Mouse (Mus musculus): ENCODE results near the gene Gm17018. TPM values are rescaled to one million over a fixed set of nuclear protein-coding genes. Genes with fewer than 3 reads are reported as not detected.

Gene Gm17018
- polyA plus RNA-seq, 1 experiment from 2014 or later = 30.4 TPM

GRCm38 (mm10) chr19:45596019-45596418 is 35.6 kb downstream of the Gm17018 start:
- Histone ChIP-seq H3K27ac (replicated peaks) (no peak overlapping the region), H3K4me2 (replicated peaks; ENCODE audit: low read depth) (no peak overlapping the region), H3K36me3 (ENCODE audit: control insufficient read depth, insufficient read depth, low read length) (no peaks in the 10 kb centered on the region), H3K4me1 (replicated peaks; ENCODE audit: control insufficient read depth, insufficient read depth) (no peaks in the 10 kb centered on the region), H3K9ac (ENCODE audit: low read length) (no peak overlapping the region), H3K4me3 (ENCODE audit: low read depth, low read length) (no peak overlapping the region), H3K9me3 (ENCODE audit: control insufficient read depth, low read length) (no peaks in the 10 kb centered on the region), H3K27me3 (ENCODE audit: control insufficient read depth, insufficient read depth, low read length) (no peaks in the 10 kb centered on the region)
- no peak for ATAC-seq (ENCODE audit: low FRiP score, low TSS enrichment)
- 63% methylated on average over 7 of the region's 7 CpGs for WGBS
- no peak for DNase-seq (ENCODE audit: low spot score)
- no peak for TF ChIP-seq CTCF (IDR thresholded peaks at IDR 0.05; ENCODE audit: low read depth)
- TF ChIP-seq EP300 (optimal IDR thresholded peaks at IDR 0.05) = no peak

GRCm38 (mm10) chr19:45596434-45596833 is 36.0 kb downstream of the Gm17018 start:
- 84% methylated on average over 6 of the region's 6 CpGs for WGBS
- TF ChIP-seq CTCF (IDR thresholded peaks at IDR 0.05; ENCODE audit: low read depth) (no peak), EP300 (optimal IDR thresholded peaks at IDR 0.05) (no peak)
- Histone ChIP-seq H3K9ac (ENCODE audit: low read length) (no peak overlapping the region), H3K4me3 (ENCODE audit: low read depth, low read length) (no peak overlapping the region), H3K27ac (replicated peaks) (no peak overlapping the region), H3K27me3 (ENCODE audit: control insufficient read depth, insufficient read depth, low read length) (no peaks in the 10 kb centered on the region), H3K36me3 (ENCODE audit: control insufficient read depth, insufficient read depth, low read length) (no peaks in the 10 kb centered on the region), H3K4me1 (replicated peaks; ENCODE audit: control insufficient read depth, insufficient read depth) (no peaks in the 10 kb centered on the region), H3K4me2 (replicated peaks; ENCODE audit: low read depth) (no peak overlapping the region), H3K9me3 (ENCODE audit: control insufficient read depth, low read length) (no peaks in the 10 kb centered on the region)
- no peak for DNase-seq (ENCODE audit: low spot score)
- ATAC-seq (ENCODE audit: low FRiP score, low TSS enrichment) = no peak

- H3K4me2 ChIP-seq (replicated peaks; ENCODE audit: low read depth) = no peak overlapping the region
- 82% methylated on average over 4 of the region's 4 CpGs for WGBS
Observed at GRCm38 (mm10) chr19:45597106-45597505, 36.7 kb downstream of the Gm17018 start.

GRCm38 (mm10) chr19:45602606-45603005 is 42.2 kb downstream of the Gm17018 start:
- 74% methylated on average over 5 of the region's 5 CpGs for WGBS
- Histone ChIP-seq H3K4me1 (replicated peaks; ENCODE audit: control insufficient read depth, insufficient read depth) (no peaks in the 10 kb centered on the region), H3K27ac (replicated peaks) (no peak overlapping the region), H3K4me2 (replicated peaks; ENCODE audit: low read depth) (no peak overlapping the region), H3K4me3 (ENCODE audit: low read depth, low read length) (no peak overlapping the region), H3K27me3 (ENCODE audit: control insufficient read depth, insufficient read depth, low read length) (no peaks in the 10 kb centered on the region), H3K9ac (ENCODE audit: low read length) (no peak overlapping the region), H3K9me3 (ENCODE audit: control insufficient read depth, low read length) (no peaks in the 10 kb centered on the region), H3K36me3 (ENCODE audit: control insufficient read depth, insufficient read depth, low read length) (no peaks in the 10 kb centered on the region)
- DNase-seq (ENCODE audit: low spot score) = no peak
- TF ChIP-seq CTCF (IDR thresholded peaks at IDR 0.05; ENCODE audit: low read depth) (no peak), EP300 (optimal IDR thresholded peaks at IDR 0.05) (no peak)
- ATAC-seq (ENCODE audit: low FRiP score, low TSS enrichment) = no peak

More at GRCm38 (mm10) chr19:45597106-45597505, 36.7 kb downstream of the Gm17018 start:
- Histone ChIP-seq H3K9me3 (ENCODE audit: control insufficient read depth, low read length) (no peaks in the 10 kb centered on the region), H3K27me3 (ENCODE audit: control insufficient read depth, insufficient read depth, low read length) (no peaks in the 10 kb centered on the region), H3K4me3 (ENCODE audit: low read depth, low read length) (no peak overlapping the region), H3K4me1 (replicated peaks; ENCODE audit: control insufficient read depth, insufficient read depth) (no peaks in the 10 kb centered on the region), H3K27ac (replicated peaks) (no peak overlapping the region), H3K36me3 (ENCODE audit: control insufficient read depth, insufficient read depth, low read length) (no peaks in the 10 kb centered on the region), H3K9ac (ENCODE audit: low read length) (no peak overlapping the region)
- DNase-seq (ENCODE audit: low spot score) (no peak), ATAC-seq (ENCODE audit: low FRiP score, low TSS enrichment) (no peak)
- TF ChIP-seq EP300 (optimal IDR thresholded peaks at IDR 0.05) = no peak
- TF ChIP-seq CTCF (IDR thresholded peaks at IDR 0.05; ENCODE audit: low read depth) = no peak

- no peak for DNase-seq (ENCODE audit: low spot score)
- no peaks in the 10 kb centered on the region for H3K27me3 ChIP-seq (ENCODE audit: control insufficient read depth, insufficient read depth, low read length)
- no peaks in the 10 kb centered on the region for H3K4me1 ChIP-seq (replicated peaks; ENCODE audit: control insufficient read depth, insufficient read depth)
- no peak overlapping the region for H3K27ac ChIP-seq (replicated peaks)
- no peak overlapping the region for H3K4me2 ChIP-seq (replicated peaks; ENCODE audit: low read depth)
- H3K9ac ChIP-seq (ENCODE audit: low read length) = no peak overlapping the region
- H3K36me3 ChIP-seq (ENCODE audit: control insufficient read depth, insufficient read depth, low read length) = no peaks in the 10 kb centered on the region
- H3K4me3 ChIP-seq (ENCODE audit: low read depth, low read length) = no peak overlapping the region
- H3K9me3 ChIP-seq (ENCODE audit: control insufficient read depth, low read length) = no peaks in the 10 kb centered on the region
- ATAC-seq (ENCODE audit: low FRiP score, low TSS enrichment) = no peak
- 83% methylated on average over 4 of the region's 4 CpGs for WGBS
- TF ChIP-seq EP300 (optimal IDR thresholded peaks at IDR 0.05) (no peak), CTCF (IDR thresholded peaks at IDR 0.05; ENCODE audit: low read depth) (no peak)
Observed at GRCm38 (mm10) chr19:45606701-45607100, 46.3 kb downstream of the Gm17018 start.

- no peaks in the 10 kb centered on the region for H3K36me3 ChIP-seq (ENCODE audit: control insufficient read depth, insufficient read depth, low read length)
- no peaks in the 10 kb centered on the region for H3K27me3 ChIP-seq (ENCODE audit: control insufficient read depth, insufficient read depth, low read length)
- no peak for TF ChIP-seq EP300 (optimal IDR thresholded peaks at IDR 0.05)
- no peak for TF ChIP-seq CTCF (IDR thresholded peaks at IDR 0.05; ENCODE audit: low read depth)
- 0 out of 2 replicates have a peak, but pooled peaks have one; percentile 27 for ATAC-seq (ENCODE audit: low FRiP score, low TSS enrichment)
- H3K9me3 ChIP-seq (ENCODE audit: control insufficient read depth, low read length) = no peaks in the 10 kb centered on the region
- H3K4me2 ChIP-seq (replicated peaks; ENCODE audit: low read depth) = no peak overlapping the region
- no peak overlapping the region for H3K4me3 ChIP-seq (ENCODE audit: low read depth, low read length)
- H3K9ac ChIP-seq (ENCODE audit: low read length) = no peak overlapping the region
- WGBS = 68% methylated on average over 7 of the region's 7 CpGs
- no peaks in the 10 kb centered on the region for H3K4me1 ChIP-seq (replicated peaks; ENCODE audit: control insufficient read depth, insufficient read depth)
- H3K27ac ChIP-seq (replicated peaks) = no peak overlapping the region
- DNase-seq (ENCODE audit: low spot score) = no peak
Observed at GRCm38 (mm10) chr19:45607479-45607878, 47.1 kb downstream of the Gm17018 start.

All from stomach, postnatal 0 days (tissue).